Comparison of ENCODE assay signal across 1 mouse cellular context in the genomic region with DNA sequence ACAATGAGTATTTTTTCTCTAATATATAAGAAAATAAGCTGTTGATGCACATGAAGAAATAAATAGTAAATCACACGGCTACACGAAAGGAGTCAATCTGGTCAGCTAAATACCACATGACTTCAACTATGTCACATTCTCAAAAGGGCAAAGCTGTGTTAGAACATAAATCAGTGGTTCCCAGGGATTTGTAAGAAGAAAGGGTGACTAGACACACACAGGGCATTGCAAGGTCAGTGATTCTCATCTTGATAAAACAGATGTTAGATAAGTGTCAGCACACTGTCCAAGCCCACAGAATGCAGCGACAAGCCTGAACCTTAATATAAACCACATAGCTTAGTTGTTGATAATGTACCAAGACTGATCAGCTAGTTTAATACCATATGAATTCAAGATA.
TF ChIP-seq lines count a peak whose summit lies in the region.

No protein-coding gene starts in this region.

TF ChIP-seq in MEL, 35 proteins besides CTCF, POLR2A, EP300 and RAD21:
- TF ChIP-seq CHD1 (IDR thresholded peaks at IDR 0.05; ENCODE audit: low read depth, low read length) (no peak), USF1 (IDR thresholded peaks at IDR 0.05; ENCODE audit: low read depth, low read length) (no peak), MAZ (IDR thresholded peaks at IDR 0.05; ENCODE audit: low read depth, low read length) (no peak), GABPA (IDR thresholded peaks at IDR 0.05; ENCODE audit: low read depth, low read length) (no peak), BHLHE40 (IDR thresholded peaks at IDR 0.05; ENCODE audit: borderline replicate concordance, low read depth, low read length) (no peak), KAT2A (conservative IDR thresholded peaks at IDR 0.05; ENCODE audit: low read depth, low read length) (no peak), RCOR1 (IDR thresholded peaks at IDR 0.05; ENCODE audit: low read depth, low read length) (no peak)
